Mouse (Mus musculus): ENCODE results near the gene Taf1a. TPM values are rescaled to one million over a fixed set of nuclear protein-coding genes. Genes with fewer than 3 reads are reported as not detected.

Gene Taf1a
- polyA plus RNA-seq, 2 experiments from 2014 or later = 31.3 to 39.7 TPM

DNA sequence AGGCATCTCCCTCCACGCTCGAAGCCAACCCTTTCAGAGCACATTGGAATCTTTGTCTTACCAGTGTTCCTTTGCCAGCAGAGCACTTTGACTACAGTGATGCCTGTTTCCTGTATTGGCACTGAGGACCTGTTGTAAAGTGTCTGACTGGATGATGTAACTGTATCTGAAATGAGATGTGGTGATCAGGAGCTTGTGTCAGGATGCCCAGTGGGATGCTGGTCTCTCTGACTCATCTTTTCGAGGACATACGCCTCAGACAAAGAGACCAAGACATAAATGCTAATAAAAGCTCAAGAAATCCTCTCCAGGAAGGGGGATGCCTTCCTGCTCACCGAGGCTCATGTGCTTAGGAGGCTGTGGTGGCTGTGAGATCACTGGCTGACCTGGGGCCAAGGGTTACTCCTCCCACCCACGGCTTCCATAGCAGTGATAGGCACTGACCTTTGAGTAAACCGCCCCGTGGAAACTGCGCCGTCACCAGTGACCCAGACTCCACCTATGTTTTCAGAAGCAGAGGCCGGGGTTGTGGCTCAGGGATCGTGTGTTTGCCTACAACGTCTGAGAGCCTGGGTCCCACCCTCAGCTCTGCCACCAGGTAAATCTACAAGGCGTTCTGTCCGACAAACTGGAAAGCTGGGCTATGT, 25.4 kb downstream of the Taf1a start:
- ATAC-seq = no peak

DNA sequence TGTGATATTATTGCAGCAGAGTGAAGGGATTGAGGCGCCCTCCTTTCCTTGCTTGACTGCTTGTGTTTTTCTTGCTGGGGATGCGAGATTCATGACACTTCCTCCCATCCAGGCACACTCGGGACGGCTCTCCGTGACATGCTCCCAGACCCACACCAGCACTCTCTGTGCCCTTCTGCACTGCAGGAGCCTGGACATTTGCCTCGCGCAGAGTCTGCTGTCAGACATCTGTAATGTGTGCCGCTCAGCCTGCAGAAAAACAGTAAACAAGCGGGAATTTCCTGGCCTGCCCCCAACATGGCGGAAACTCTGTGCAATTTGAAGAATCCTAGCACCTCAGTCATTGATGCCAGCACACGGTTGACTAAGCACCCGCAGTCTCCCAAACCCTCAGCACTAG, 29.1 kb downstream of the Taf1a start, which contains the start of gene Hhipl2:
Hhipl2 (plus strand) TSS at position 343 of the 400 bp plus-strand sequence.
- ATAC-seq = no peak

DNA sequence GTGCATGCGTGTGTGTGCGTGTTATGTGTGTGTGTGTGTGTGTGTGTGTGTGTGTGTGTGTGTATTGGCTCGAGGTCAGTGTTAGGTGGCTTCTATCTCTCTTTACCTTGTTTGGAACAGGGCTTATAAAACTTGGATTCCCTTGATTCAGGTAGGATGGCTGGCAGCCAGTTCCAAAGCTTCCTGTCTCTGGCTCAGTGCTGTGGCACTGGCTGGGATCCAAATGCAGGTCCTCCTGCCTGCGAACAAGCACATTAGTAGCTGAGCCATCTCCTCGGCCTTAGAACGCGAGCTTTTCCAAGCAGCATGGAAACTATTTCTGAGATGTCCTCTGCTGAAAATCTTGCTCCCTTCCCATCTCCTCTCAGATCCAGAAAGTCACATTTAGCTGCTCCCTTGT, 31.0 kb downstream of the Taf1a start:
- ATAC-seq = no peak

DNA sequence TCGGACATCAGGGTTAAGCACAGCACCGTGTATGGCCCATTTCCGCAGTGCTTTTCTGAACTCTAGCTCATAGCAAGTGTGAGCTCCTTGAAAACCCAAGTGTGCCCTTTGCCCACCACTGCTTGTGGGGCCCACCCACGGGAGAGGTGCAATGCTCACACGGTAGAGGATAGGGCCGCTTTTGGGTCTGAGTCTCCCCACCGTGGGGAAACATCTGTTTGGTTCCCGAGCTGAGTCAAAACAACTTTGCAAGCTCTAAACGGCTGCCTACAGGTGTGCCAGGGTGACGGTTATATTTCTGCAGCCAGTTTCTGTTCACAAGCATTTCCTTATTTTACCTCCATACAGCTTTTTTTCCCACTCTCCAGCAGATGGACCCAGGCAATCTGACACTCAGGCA, 31.5 kb downstream of the Taf1a start:
- ATAC-seq = no peak

DNA sequence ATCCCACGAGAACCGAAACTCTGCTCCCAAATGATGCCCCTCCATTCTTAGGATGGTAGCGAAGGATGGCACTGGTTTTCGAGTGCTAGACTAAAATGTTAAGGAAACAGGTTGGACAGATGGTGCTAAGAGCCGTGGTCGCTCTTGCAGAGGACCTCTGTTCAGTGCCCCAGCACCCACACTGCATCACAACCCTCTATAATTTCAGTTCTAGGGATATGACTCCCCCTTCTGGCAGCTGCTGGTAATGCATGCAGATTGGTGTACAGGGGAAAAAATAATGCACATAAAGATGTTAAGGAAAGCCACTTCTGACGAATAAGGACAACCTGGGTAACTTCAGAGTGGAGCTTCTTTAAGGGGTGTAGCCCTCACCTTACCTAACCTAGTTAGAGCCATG, 35.3 kb downstream of the Taf1a start:
- ATAC-seq = no peak

DNA sequence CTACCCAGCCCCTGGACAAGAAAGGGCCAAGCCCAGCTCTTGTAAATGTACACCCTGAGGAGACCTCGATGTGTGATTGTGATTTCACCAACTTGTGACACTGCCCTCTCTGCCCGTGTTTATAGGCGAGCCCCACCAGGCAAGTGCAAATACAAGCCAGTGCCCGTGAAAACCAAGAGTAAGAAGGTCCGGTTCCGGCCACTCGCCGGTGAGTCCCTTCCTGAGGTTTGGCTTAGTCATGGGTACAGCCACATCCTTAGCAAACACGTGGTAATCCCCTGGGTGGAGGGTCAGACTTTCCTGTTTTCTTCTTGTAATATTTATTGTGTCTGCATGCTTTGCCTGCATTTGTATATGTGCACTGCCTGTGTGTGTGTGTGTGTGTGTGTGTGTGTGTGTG, 46.1 kb downstream of the Taf1a start:
- no peak for ATAC-seq

DNA sequence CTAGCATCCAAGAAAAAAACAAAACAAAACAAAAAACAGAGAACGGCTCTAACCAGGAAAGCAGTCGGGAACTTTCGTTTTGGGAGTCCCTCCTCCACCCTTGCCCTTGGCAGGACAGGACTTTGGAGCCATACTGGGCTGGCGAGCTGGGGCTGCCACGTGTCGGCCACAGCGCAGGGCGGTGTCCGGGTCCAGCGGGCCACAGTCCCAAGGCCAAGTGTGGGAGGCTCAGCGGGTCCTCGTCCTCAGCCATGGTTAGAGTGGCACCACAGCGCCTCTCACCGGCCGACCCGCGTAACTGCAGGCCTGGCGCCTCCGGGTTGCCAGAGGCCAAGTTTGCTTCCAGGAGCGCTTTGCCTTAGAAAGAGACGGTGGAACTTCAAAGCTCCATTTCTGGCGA, 50.3 kb downstream of the Taf1a start:
- ATAC-seq = no peak

DNA sequence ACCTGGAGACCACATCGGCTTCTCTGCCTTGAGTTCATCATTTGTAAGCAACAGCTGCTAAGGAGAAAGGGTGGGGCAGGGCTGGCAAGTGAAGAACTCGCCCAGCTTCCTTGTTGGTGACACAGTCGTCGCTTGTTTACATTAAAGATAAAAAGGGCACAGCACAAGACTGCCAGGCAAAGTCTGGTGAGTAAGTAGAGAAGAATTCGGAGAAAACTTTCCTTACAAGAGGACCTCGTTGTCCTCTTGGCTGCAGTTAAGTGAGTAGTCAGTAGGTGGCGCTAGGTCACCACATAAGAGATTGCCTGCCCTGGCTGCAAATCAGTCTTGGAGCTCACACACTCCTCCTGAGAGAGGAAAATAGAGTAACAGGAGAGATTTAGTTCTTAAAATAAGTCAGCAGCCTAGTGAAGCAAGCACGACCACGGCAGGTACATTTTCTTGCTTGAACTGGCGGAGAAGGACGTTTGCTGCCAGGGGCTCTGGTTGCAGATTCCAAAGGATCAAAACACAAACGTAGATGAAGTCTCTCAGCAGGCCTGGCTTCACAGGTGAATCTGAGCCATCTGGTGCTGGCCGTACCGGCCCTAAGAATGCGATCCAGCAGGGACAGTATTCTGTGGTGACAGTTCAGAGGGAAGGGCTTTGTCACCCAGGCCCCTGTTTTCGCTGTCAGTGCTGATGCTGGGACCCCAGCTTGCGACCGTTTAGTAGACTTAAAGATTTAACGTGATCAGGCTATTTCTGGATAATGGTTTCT, 53.4 kb downstream of the Taf1a start:
- peak; percentile 53 for ATAC-seq

DNA sequence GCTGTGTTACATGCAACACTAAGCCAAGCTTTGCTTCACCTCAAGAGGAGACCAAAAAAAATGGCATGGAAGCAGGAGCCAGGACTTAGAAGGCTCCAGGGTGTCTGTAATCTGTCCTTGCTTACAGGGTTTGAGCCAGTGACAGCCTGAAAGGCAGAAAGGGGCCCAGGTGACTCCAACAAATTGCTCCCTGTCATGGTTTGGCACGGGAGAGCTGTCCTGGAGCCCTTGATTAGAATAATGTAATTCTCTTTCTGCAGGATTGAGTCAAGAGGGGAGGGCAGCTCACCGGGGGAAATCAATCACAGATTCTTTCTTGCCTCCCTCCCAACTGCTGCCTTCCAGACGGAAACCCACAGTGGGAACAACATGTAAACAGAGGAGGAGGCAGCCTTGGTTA, 64.3 kb downstream of the Taf1a start:
- no peak for ATAC-seq

Other genes with a start within 250 kb of the Taf1a start
- 10 to 100 TPM; 10.5 to 12.7 TPM for gene Disp1, start 167.5 kb upstream of the Taf1a start, polyA plus RNA-seq (2017; shearing (Covaris generic))
- 10 to 100 TPM; 11.0 to 14.0 TPM for gene Aida, start 92.4 kb upstream of the Taf1a start, polyA plus RNA-seq (2017; shearing (Covaris generic))
- gene Brox, start 91.7 kb upstream of the Taf1a start, polyA plus RNA-seq (2017; shearing (Covaris generic)) = 10 to 100 TPM; 35.4 to 35.9 TPM
- gene Mia3, start 19.4 kb upstream of the Taf1a start, polyA plus RNA-seq (2017; shearing (Covaris generic)) = 100 to 1,000 TPM in 1 of 2 experiments, 10 to 100 TPM in 1; 94.4 to 110 TPM
- gene Hhipl2, start 29.2 kb downstream of the Taf1a start, polyA plus RNA-seq (2017; shearing (Covaris generic)) = not detected

All from CD4-positive, CD25-positive, alpha-beta regulatory T cell, adult 4 months (primary cell).